Mouse (Mus musculus): ENCODE results near the gene Itgb8.

GRCm38 (mm10) chr12:119219409-119219808, 19.2 kb downstream of the Itgb8 start:
- TF ChIP-seq CTCF (IDR thresholded peaks at IDR 0.05; ENCODE audit: low read depth) (no peak), EP300 (IDR thresholded peaks at IDR 0.05; ENCODE audit: low read depth) (no peak)

Data from heart, postnatal 0 days (tissue).